Mouse (Mus musculus) liver, adult 2 months (tissue): Measurements from ENCODE around the gene Creb5. TPM values are rescaled to one million over a fixed set of nuclear protein-coding genes. Genes with fewer than 3 reads are reported as not detected.
"Not testable (repeated sequence)": the region's sequence is repeated elsewhere in the genome, so short reads cannot be mapped to it uniquely, and the experiment has no call there.

ENCODE experiments used
- DNase-seq: peaks from one replicate; pipeline ENCODE4 v3.0.0-alpha.2; 2011; ENCODE audit warnings: low read depth, low spot score; ENCODE audit errors: extremely low read depth
- H3K27ac ChIP-seq: fragments of 200-500 bp; replicated peaks from 2 replicates; pipeline ENCODE4 v1.5.1; 2012; ENCODE audit warnings: low read depth, mild to moderate bottlenecking, control low read depth, inconsistent platforms, low read length; ENCODE audit not compliant: insufficient read depth
- H3K27me3 ChIP-seq: fragments of 200-500 bp; 2 replicates; pipeline ENCODE4 v1.6.1; 2012; ENCODE audit warnings: mild to moderate bottlenecking, moderate library complexity, low read length, inconsistent platforms; ENCODE audit not compliant: control insufficient read depth, insufficient read depth
- H3K36me3 ChIP-seq: fragments of 200-500 bp; 2 replicates; pipeline ENCODE4 v1.6.1; 2012; ENCODE audit warnings: low read length, inconsistent platforms; ENCODE audit not compliant: control insufficient read depth, insufficient read depth
- H3K4me1 ChIP-seq: fragments of 200-500 bp; 2 replicates; pipeline ENCODE4 v1.6.1; 2011; ENCODE audit warnings: low read length; ENCODE audit not compliant: control insufficient read depth, insufficient read depth
- H3K4me3 ChIP-seq: fragments of 200-500 bp; 2 replicates; pipeline ENCODE4 v1.5.1; 2011; ENCODE audit warnings: low read depth, mild to moderate bottlenecking, control low read depth, low read length, moderate library complexity; ENCODE audit not compliant: insufficient read depth
- H3K79me2 ChIP-seq: fragments of 200-500 bp; 2 replicates; pipeline ENCODE4 v1.6.1; 2012; ENCODE audit warnings: inconsistent platforms, mild to moderate bottlenecking, low read length, moderate library complexity; ENCODE audit not compliant: control insufficient read depth, insufficient read depth
- H3K9ac ChIP-seq: fragments of 200-500 bp; 2 replicates; pipeline ENCODE4 v1.6.1; 2012; ENCODE audit warnings: low read depth, mild to moderate bottlenecking, control low read depth, inconsistent platforms, low read length
- CTCF ChIP-seq: fragments of 200-500 bp; IDR thresholded peaks from 2 replicates; pipeline ENCODE4 v1.5.1; 2011; ENCODE audit warnings: low read depth, low read length, control low read depth
- POLR2A ChIP-seq: fragments of 200-500 bp; IDR thresholded peaks from 2 replicates; pipeline ENCODE4 v1.6.1; 2011; ENCODE audit warnings: low read length, control low read depth; ENCODE audit not compliant: insufficient read depth; ENCODE audit errors: extremely low read depth
- WGBS: fragments of 180-500 bp; shearing (Covaris S2); methylation state at CpG from one replicate; pipeline ENCODE4 v1.1.7; 2018; 5-methylcytosine and 5-hydroxymethylcytosine counted together
- polyA plus RNA-seq: library from polyadenylated mRNA; depleted of rRNA; stranded (reverse); fragments of >200 nt; gene quantifications from 2 replicates; pipeline ENCODE4 v1.2.3, GENCODE M21; 2012
- total RNA-seq: library from RNA; depleted of rRNA; stranded (reverse); fragments of >200 nt; gene quantifications from 2 replicates; pipeline ENCODE4 v1.2.3, GENCODE M21; 2014

Creb5 gene
- total and polyA plus RNA-seq, 2 experiments: 0.02 to 0.18 TPM

GRCm38 (mm10) chr6:53397797-53398196, 110.7 kb downstream of the Creb5 start:
- Histone ChIP-seq H3K36me3 (no peaks in the 10 kb centered on the region), H3K4me1 (no peaks in the 10 kb centered on the region), H3K79me2 (no peaks in the 10 kb centered on the region), H3K27me3 (0 out of 2 replicates have a peak, but pooled peaks cover 2% of the 10 kb centered on the region), H3K27ac (no peak overlapping the region), H3K9ac (no peak overlapping the region), H3K4me3 (no peak overlapping the region)
- WGBS: 67% methylated on average over 4 of the region's 4 CpGs
- TF ChIP-seq CTCF (no peak), POLR2A (no peak)
- DNase-seq: no peak

DNA sequence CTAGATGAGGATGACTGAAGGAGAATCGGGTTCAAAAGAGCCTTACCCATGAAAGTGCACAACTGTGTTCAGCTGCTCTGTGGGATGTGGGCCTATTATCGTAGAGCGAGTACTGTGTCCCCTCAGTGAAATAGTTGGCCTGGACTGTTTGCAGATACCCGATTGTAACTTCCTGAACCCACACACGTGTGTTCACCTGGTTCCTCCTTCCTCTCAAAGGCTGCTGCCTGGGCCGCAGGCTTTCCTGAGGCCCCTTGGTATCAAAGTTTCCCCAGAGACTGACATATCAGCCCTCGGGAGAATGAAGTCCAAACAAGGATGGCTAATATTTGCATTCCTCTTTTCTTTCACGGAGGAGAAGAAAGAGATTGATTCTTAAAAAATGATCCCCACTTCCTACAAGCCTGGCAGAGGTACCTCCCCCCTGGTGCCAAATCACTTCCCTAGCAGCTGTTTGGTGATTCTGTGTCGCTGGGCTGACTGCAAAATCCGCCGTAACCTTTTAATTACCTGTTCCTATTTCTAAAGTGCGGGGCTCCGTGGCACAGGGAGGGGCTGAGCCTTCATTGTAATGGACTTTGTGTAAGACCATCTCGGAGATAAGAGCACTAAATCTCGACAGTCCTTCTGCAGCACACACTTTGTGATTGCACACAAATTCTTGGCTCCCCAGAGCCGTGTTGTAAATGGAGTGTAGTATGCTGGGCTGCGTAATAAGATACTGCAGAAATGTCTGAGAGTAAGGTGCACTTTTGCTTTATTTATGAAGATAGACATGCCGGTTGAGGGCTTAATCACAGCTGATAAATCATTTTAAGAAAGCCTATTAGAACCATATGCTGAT, 111.4 kb downstream of the Creb5 start:
- H3K36me3 ChIP-seq: no peaks in the 10 kb centered on the region
- TF ChIP-seq POLR2A: no peak
- TF ChIP-seq CTCF: no peak
- H3K4me1 ChIP-seq: no peaks in the 10 kb centered on the region
- WGBS: 30% methylated on average over 18 of the region's 18 CpGs
- H3K9ac ChIP-seq: no peak overlapping the region
- H3K4me3 ChIP-seq: no peak overlapping the region
- 0 out of 2 replicates have a peak, but pooled peaks cover 2% of the 10 kb centered on the region for H3K27me3 ChIP-seq
- no peak overlapping the region for H3K27ac ChIP-seq
- no peak for DNase-seq
- no peaks in the 10 kb centered on the region for H3K79me2 ChIP-seq

DNA sequence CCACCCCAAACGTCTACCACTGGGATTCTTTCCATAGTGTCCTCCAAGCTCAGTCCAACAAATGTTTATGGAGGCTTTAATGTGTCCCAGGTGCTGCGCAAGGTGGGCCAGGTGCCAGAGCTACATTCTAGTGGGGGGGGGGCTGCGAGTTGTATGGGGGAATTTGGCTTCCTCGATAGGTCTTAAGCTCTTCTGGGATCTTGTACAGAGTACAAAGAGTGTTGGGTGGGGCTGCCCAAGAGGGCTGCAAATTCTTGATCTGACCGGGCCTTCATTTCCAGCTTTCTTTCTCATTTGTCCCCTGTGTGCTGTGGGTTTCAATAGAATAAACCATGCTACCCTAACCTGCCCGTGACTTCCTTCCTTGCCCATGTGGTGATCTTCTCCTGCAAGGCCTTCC, 114.3 kb downstream of the Creb5 start:
- no peak overlapping the region for H3K27ac ChIP-seq
- no peaks in the 10 kb centered on the region for H3K79me2 ChIP-seq
- H3K4me3 ChIP-seq: no peak overlapping the region
- TF ChIP-seq CTCF (no peak), POLR2A (no peak)
- H3K27me3 ChIP-seq: no peaks in the 10 kb centered on the region
- H3K4me1 ChIP-seq: no peaks in the 10 kb centered on the region
- H3K36me3 ChIP-seq: no peaks in the 10 kb centered on the region
- H3K9ac ChIP-seq: no peak overlapping the region
- no peak for DNase-seq
- 92% methylated on average over 6 of the region's 6 CpGs for WGBS

GRCm38 (mm10) chr6:53402551-53402950, 115.5 kb downstream of the Creb5 start:
- not testable (repeated sequence) for H3K9ac ChIP-seq, H3K27me3 ChIP-seq, H3K79me2 ChIP-seq, H3K4me1 ChIP-seq, H3K36me3 ChIP-seq, H3K4me3 ChIP-seq, H3K27ac ChIP-seq, DNase-seq
- WGBS: 95% methylated on average over 7 of the region's 7 CpGs

DNA sequence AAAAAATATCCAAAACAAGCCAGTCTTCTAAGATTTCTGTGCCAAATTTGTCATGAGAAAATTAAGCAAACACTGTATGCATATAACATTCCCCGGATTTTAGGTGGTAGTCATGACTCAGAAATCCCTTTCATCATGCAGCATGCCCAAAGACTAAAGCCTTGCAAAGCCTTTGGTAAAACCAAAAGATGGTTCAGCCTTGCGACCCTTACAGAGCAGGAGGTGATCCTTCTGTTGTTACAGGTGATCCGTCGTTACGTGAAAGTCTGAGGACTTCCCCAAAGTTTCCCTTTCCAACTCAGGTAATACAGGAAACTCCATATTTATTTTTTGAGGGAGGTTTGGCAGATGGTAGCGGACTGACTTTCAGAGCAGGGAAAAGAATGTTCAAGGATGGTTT, 122.1 kb downstream of the Creb5 start:
- H3K9ac ChIP-seq: no peak overlapping the region
- TF ChIP-seq POLR2A (no peak), CTCF (no peak)
- H3K27ac ChIP-seq: no peak overlapping the region
- H3K27me3 ChIP-seq: no peaks in the 10 kb centered on the region; the same call in 1 of the 2 replicates
- no peak overlapping the region for H3K4me3 ChIP-seq
- no peaks in the 10 kb centered on the region for H3K36me3 ChIP-seq
- H3K4me1 ChIP-seq: no peaks in the 10 kb centered on the region
- 91% methylated on average over 6 of the region's 6 CpGs for WGBS
- no peaks in the 10 kb centered on the region for H3K79me2 ChIP-seq
- no peak for DNase-seq

DNA sequence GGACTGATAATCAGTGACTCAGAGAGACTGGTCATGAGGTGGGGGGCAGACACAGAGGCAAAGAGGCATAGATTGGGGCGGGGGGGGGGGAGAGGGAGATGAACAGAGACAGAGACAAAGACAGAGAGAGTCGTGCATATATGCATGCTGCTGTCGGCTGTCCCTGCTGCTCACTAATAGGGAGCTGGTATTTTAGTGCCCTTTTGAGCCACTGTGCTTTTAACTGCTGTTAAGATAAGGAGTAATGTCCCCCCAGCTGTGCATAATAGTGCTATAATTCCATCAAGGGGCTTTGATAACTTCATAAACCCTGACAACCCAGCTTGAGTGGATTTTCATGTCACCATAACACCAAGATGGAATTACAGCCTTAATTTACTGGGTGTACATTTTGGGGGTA, 134.3 kb downstream of the Creb5 start:
- TF ChIP-seq CTCF (no peak), POLR2A (no peak)
- no peaks in the 10 kb centered on the region for H3K79me2 ChIP-seq
- no peak overlapping the region for H3K4me3 ChIP-seq
- H3K27me3 ChIP-seq: peaks cover 2% of the 10 kb centered on the region; the same call in 1 of the 2 replicates
- H3K36me3 ChIP-seq: no peaks in the 10 kb centered on the region
- peaks cover 3% of the 10 kb centered on the region for H3K4me1 ChIP-seq
- H3K9ac ChIP-seq: no peak overlapping the region
- no peak overlapping the region for H3K27ac ChIP-seq
- DNase-seq: no peak
- WGBS: 67% methylated on average over 3 of the region's 3 CpGs
